Mouse (Mus musculus) testis, adult 2 months (tissue): ENCODE measurements around the gene Smim13.

Source experiments
- CTCF ChIP-seq: fragments of 200-500 bp; IDR thresholded peaks from 2 replicates; pipeline ENCODE4 v1.5.1; 2012; ENCODE audit warnings: low read depth, mild to moderate bottlenecking, inconsistent platforms, low read length, moderate library complexity; ENCODE audit not compliant: control insufficient read depth, insufficient read depth, insufficient replicate concordance
- POLR2A ChIP-seq: fragments of 200-500 bp; IDR thresholded peaks from 2 replicates; pipeline ENCODE4 v1.6.1; 2012; ENCODE audit warnings: low read depth, mild to moderate bottlenecking, inconsistent platforms, low read length, moderate library complexity; ENCODE audit not compliant: control insufficient read depth

DNA sequence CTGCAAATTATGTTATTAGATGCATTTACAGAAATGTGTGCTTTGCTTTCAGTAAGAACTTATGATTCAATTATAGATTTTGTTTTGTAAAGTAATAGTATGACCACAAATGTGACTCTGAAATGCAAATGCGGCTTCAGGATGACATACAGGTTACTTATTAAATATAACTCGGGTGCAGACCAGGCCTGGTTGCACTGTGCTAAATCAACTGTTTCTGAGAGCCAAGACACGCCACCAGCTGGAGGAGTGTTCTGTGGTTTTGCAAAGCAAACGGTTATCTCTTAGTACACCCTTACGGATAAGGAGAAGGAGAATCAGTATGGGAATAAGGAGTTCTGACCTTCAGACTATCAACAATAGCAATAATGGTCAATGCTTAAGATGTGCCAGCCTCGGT, 34.0 kb upstream of the Smim13 start:
- TF ChIP-seq POLR2A (no peak), CTCF (no peak)
